Mouse (Mus musculus): ENCODE data around the gene Nlrc5. TPM values are rescaled to one million over a fixed set of nuclear protein-coding genes. Genes with fewer than 3 reads are reported as not detected.
A peak's percentile ranks its signal among the peaks of the same experiment; 100 is the strongest.

The Nlrc5 gene
- total and polyA plus RNA-seq, 3 experiments: 2.3 to 4.9 (median 3.7) TPM

- intact Hi-C loops (cut with DNase I): no loop called here
- no peaks in the 10 kb centered on the region for H3K27me3 ChIP-seq (ENCODE audit: control insufficient read depth, insufficient read depth, low read length)
- 75% methylated on average over 3 of the region's 3 CpGs for WGBS
Measured at GRCm38 (mm10) chr8:94522482-94522881, 88.3 kb downstream of the Nlrc5 start.

GRCm38 (mm10) chr8:94524554-94524953, 90.4 kb downstream of the Nlrc5 start:
- no peak for DNase-seq
- 78% methylated on average over 9 of the region's 9 CpGs for WGBS
- no peak for TF ChIP-seq POLR2A (IDR thresholded peaks at IDR 0.05; ENCODE audit: insufficient read depth, low read depth, low read length)
- TF ChIP-seq CTCF (IDR thresholded peaks at IDR 0.05): no peak
- no peak for TF ChIP-seq EP300 (IDR thresholded peaks at IDR 0.05; ENCODE audit: insufficient read depth, low read depth, low read length)
- Histone ChIP-seq H3K27ac (no peak overlapping the region), H3K4me3 (no peak overlapping the region), H3K36me3 (ENCODE audit: control insufficient read depth, insufficient read depth, low read length) (no peaks in the 10 kb centered on the region), H3K9ac (ENCODE audit: low read depth, low read length) (no peak overlapping the region), H3K27me3 (ENCODE audit: control insufficient read depth, insufficient read depth, low read length) (no peaks in the 10 kb centered on the region), H3K79me2 (replicated peaks; ENCODE audit: control insufficient read depth, insufficient read depth, low read length) (no peaks in the 10 kb centered on the region), H3K4me1 (ENCODE audit: control insufficient read depth, insufficient read depth, low read length) (no peaks in the 10 kb centered on the region)
- intact Hi-C loops (cut with DNase I): no loop called here

More at GRCm38 (mm10) chr8:94522482-94522881, 88.3 kb downstream of the Nlrc5 start:
- H3K79me2 ChIP-seq (replicated peaks; ENCODE audit: control insufficient read depth, insufficient read depth, low read length): no peaks in the 10 kb centered on the region
- no peaks in the 10 kb centered on the region for H3K36me3 ChIP-seq (ENCODE audit: control insufficient read depth, insufficient read depth, low read length)
- H3K9ac ChIP-seq (ENCODE audit: low read depth, low read length): no peak overlapping the region
- no peak for TF ChIP-seq CTCF (IDR thresholded peaks at IDR 0.05)
- TF ChIP-seq EP300 (IDR thresholded peaks at IDR 0.05; ENCODE audit: insufficient read depth, low read depth, low read length): no peak
- TF ChIP-seq POLR2A (IDR thresholded peaks at IDR 0.05; ENCODE audit: insufficient read depth, low read depth, low read length): no peak
- no peak for DNase-seq
- H3K4me3 ChIP-seq: no peak overlapping the region
- no peaks in the 10 kb centered on the region for H3K4me1 ChIP-seq (ENCODE audit: control insufficient read depth, insufficient read depth, low read length)
- no peak overlapping the region for H3K27ac ChIP-seq

GRCm38 (mm10) chr8:94527178-94527577, 93.0 kb downstream of the Nlrc5 start:
- intact Hi-C loops (cut with DNase I): no loop called here

GRCm38 (mm10) chr8:94528245-94528644, 94.1 kb downstream of the Nlrc5 start:
- 24% methylated on average over 4 of the region's 4 CpGs for WGBS

More at GRCm38 (mm10) chr8:94527178-94527577, 93.0 kb downstream of the Nlrc5 start:
- H3K79me2 ChIP-seq (replicated peaks; ENCODE audit: control insufficient read depth, insufficient read depth, low read length): no peaks in the 10 kb centered on the region
- WGBS: 76% methylated on average over 7 of the region's 7 CpGs
- DNase-seq: no peak
- H3K9ac ChIP-seq (ENCODE audit: low read depth, low read length): no peak overlapping the region
- H3K4me3 ChIP-seq: no peak overlapping the region
- TF ChIP-seq CTCF (IDR thresholded peaks at IDR 0.05) (no peak), POLR2A (IDR thresholded peaks at IDR 0.05; ENCODE audit: insufficient read depth, low read depth, low read length) (no peak), EP300 (IDR thresholded peaks at IDR 0.05; ENCODE audit: insufficient read depth, low read depth, low read length) (no peak)
- H3K27ac ChIP-seq: no peak overlapping the region
- no peaks in the 10 kb centered on the region for H3K4me1 ChIP-seq (ENCODE audit: control insufficient read depth, insufficient read depth, low read length)
- H3K27me3 ChIP-seq (ENCODE audit: control insufficient read depth, insufficient read depth, low read length): no peaks in the 10 kb centered on the region
- no peaks in the 10 kb centered on the region for H3K36me3 ChIP-seq (ENCODE audit: control insufficient read depth, insufficient read depth, low read length)

GRCm38 (mm10) chr8:94529875-94530274, 95.7 kb downstream of the Nlrc5 start:
- H3K9ac ChIP-seq (ENCODE audit: low read depth, low read length): no peak overlapping the region
- H3K79me2 ChIP-seq (replicated peaks; ENCODE audit: control insufficient read depth, insufficient read depth, low read length): no peaks in the 10 kb centered on the region
- H3K4me3 ChIP-seq: no peak overlapping the region
- 71% methylated on average over 4 of the region's 4 CpGs for WGBS
- H3K36me3 ChIP-seq (ENCODE audit: control insufficient read depth, insufficient read depth, low read length): no peaks in the 10 kb centered on the region
- no peak overlapping the region for H3K27ac ChIP-seq
- no peak for TF ChIP-seq EP300 (IDR thresholded peaks at IDR 0.05; ENCODE audit: insufficient read depth, low read depth, low read length)
- TF ChIP-seq CTCF (IDR thresholded peaks at IDR 0.05): no peak
- TF ChIP-seq POLR2A (IDR thresholded peaks at IDR 0.05; ENCODE audit: insufficient read depth, low read depth, low read length): no peak
- H3K4me1 ChIP-seq (ENCODE audit: control insufficient read depth, insufficient read depth, low read length): no peaks in the 10 kb centered on the region
- no peaks in the 10 kb centered on the region for H3K27me3 ChIP-seq (ENCODE audit: control insufficient read depth, insufficient read depth, low read length)
- no peak for DNase-seq
- intact Hi-C loops (cut with DNase I): loop anchor here (2.0 to 5.0 kb wide), 4 partner anchors 17 to 282 kb away; partner anchors contain the start of gene Ccl17

More at GRCm38 (mm10) chr8:94528245-94528644, 94.1 kb downstream of the Nlrc5 start:
- Histone ChIP-seq H3K4me3 (no peak overlapping the region), H3K27me3 (ENCODE audit: control insufficient read depth, insufficient read depth, low read length) (no peaks in the 10 kb centered on the region), H3K36me3 (ENCODE audit: control insufficient read depth, insufficient read depth, low read length) (no peaks in the 10 kb centered on the region), H3K9ac (ENCODE audit: low read depth, low read length) (no peak overlapping the region), H3K4me1 (ENCODE audit: control insufficient read depth, insufficient read depth, low read length) (no peaks in the 10 kb centered on the region), H3K79me2 (replicated peaks; ENCODE audit: control insufficient read depth, insufficient read depth, low read length) (no peaks in the 10 kb centered on the region), H3K27ac (no peak overlapping the region)
- TF ChIP-seq CTCF (IDR thresholded peaks at IDR 0.05) (peak; percentile 87), POLR2A (IDR thresholded peaks at IDR 0.05; ENCODE audit: insufficient read depth, low read depth, low read length) (no peak), EP300 (IDR thresholded peaks at IDR 0.05; ENCODE audit: insufficient read depth, low read depth, low read length) (peak; percentile 77)
- DNase-seq: peak; percentile 44 to 62
- intact Hi-C loops (cut with DNase I): loop anchor here (2.0 kb wide), 2 partner anchors 19 to 57 kb away; no protein-coding TSS in a partner anchor

GRCm38 (mm10) chr8:94530643-94531042, 96.5 kb downstream of the Nlrc5 start:
- intact Hi-C loops (cut with DNase I): loop anchor here (5.0 kb wide), 2 partner anchors 37 to 282 kb away; partner anchors contain the start of gene Ccl17
- H3K36me3 ChIP-seq (ENCODE audit: control insufficient read depth, insufficient read depth, low read length): no peaks in the 10 kb centered on the region
- TF ChIP-seq POLR2A (IDR thresholded peaks at IDR 0.05; ENCODE audit: insufficient read depth, low read depth, low read length): no peak
- H3K27ac ChIP-seq: no peak overlapping the region
- WGBS: 61% methylated on average over 4 of the region's 4 CpGs
- no peak for DNase-seq
- no peaks in the 10 kb centered on the region for H3K27me3 ChIP-seq (ENCODE audit: control insufficient read depth, insufficient read depth, low read length)
- no peak overlapping the region for H3K9ac ChIP-seq (ENCODE audit: low read depth, low read length)
- H3K4me3 ChIP-seq: no peak overlapping the region
- H3K79me2 ChIP-seq (replicated peaks; ENCODE audit: control insufficient read depth, insufficient read depth, low read length): no peaks in the 10 kb centered on the region
- no peaks in the 10 kb centered on the region for H3K4me1 ChIP-seq (ENCODE audit: control insufficient read depth, insufficient read depth, low read length)

All from heart, adult 2 months (tissue).